Mouse (Mus musculus) cerebellum, adult 2 months (tissue): ENCODE measurements at regions not wholly inside any gene's neighbourhood (a gene's known extent, or its start where the extent isn't known, plus 50 kb on each side); places are given as distances from the start of the nearest gene placed in this dataset.

Experiments used
- CTCF ChIP-seq: fragments of 200-500 bp; IDR thresholded peaks from 2 replicates; pipeline ENCODE4 v1.5.1; 2011; ENCODE audit warnings: low read depth, mild to moderate bottlenecking, control low read depth, low read length, moderate library complexity, borderline replicate concordance; ENCODE audit not compliant: insufficient read depth
- POLR2A ChIP-seq: fragments of 200-500 bp; IDR thresholded peaks from 2 replicates; pipeline ENCODE4 v1.6.1; 2011; ENCODE audit warnings: low read length, control low read depth, borderline replicate concordance; ENCODE audit not compliant: insufficient read depth

GRCm38 (mm10) chr12:70714281-70714679, 111.0 kb upstream of the Frmd6 start:
- no peak for TF ChIP-seq CTCF
- no peak for TF ChIP-seq POLR2A
